ENCODE assay signal across 12 mouse cellular contexts in the genomic region with DNA sequence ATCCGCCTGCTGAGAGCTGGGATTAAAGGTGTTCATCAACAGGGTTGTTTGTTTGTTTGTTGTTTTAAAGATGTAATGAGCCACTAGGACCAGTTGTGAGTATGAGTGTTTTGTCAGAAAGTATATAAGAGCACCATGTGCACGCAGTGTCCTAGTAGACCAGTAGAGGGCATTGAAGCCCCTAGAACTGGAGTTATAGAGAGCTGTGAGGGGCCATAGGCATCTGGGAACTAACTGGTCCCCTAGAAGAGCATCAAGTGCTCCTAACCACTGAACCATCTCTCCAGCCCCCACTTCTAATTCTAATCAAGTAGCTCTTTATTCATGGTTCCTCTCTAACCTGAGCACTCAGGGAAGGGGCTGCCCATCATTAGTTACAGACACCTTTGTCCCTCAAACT. TPM values are rescaled to one million over a fixed set of nuclear protein-coding genes. Genes with fewer than 3 reads are reported as not detected.
DNase-seq lines count a peak whose midpoint lies in the region; ATAC-seq and TF ChIP-seq lines count a peak whose summit lies in the region.
"Had no signal": no experiment of that assay in that cellular context is flagged by ENCODE, and none has a peak within 500 bp of the region (broad histone marks: within the 10 kb centered on the region; RNA-seq: fewer than 3 reads in every experiment).

No protein-coding gene starts in this region.

- H3K9me3 ChIP-seq in hindbrain, embryonic 11.5 days (ENCODE audit: control insufficient read depth, low read length), result no peaks in the 10 kb centered on the region
- no peaks in the 10 kb centered on the region for H3K9me3 ChIP-seq in hindbrain, embryonic 16.5 days (ENCODE audit: control insufficient read depth, low read length)
- no peaks in the 10 kb centered on the region for H3K9me3 ChIP-seq in MEL (replicated peaks; ENCODE audit: insufficient read depth, low read length)
- H3K9me3 ChIP-seq: embryonic facial prominence, embryonic 12.5 days; heart, embryonic 15.5 days; midbrain, embryonic 10.5 days had no signal

- peak; percentile 54 for DNase-seq in hindbrain, embryonic 11.5 days (ENCODE audit: low spot score)
- DNase-seq in 3T3-L1 (ENCODE audit: low read depth, low spot score), result peak; percentile 66
- DNase-seq in MEL (ENCODE audit: low read depth, low spot score), result peak; percentile 64
- DNase-seq in induced T-regulatory cell, adult 2 months (ENCODE audit: low read depth), result peak; percentile 73
- DNase-seq in urinary bladder, adult 18-20 months (ENCODE audit: low spot score in 2 of 2), result no peak
- no peak for DNase-seq in frontal cortex, postnatal 14 days (ENCODE audit: low spot score in 2 of 2)
- DNase-seq in cerebellum, postnatal 4 days (ENCODE audit: low spot score in 2 of 2), result no peak
- DNase-seq: layer of hippocampus, adult 9-11 months had no signal

- 80% methylated on average over 2 of the region's 2 CpGs for WGBS in hindbrain, embryonic 11.5 days
- 76% methylated on average over 2 of the region's 2 CpGs for WGBS in hindbrain, embryonic 16.5 days

- no peaks in the 10 kb centered on the region for H3K79me2 ChIP-seq in MEL (ENCODE audit: control insufficient read depth, insufficient read depth, low read length, poor library complexity)

- no peak for ATAC-seq in hindbrain, embryonic 11.5 days (ENCODE audit: low FRiP score)
- ATAC-seq in hindbrain, embryonic 16.5 days, result no peak

- H3K4me3 ChIP-seq in hindbrain, embryonic 11.5 days (ENCODE audit: low read depth, low read length), result no peak overlapping the region
- no peak overlapping the region for H3K4me3 ChIP-seq in hindbrain, embryonic 16.5 days (ENCODE audit: low read length)
- no peak overlapping the region for H3K4me3 ChIP-seq in MEL (ENCODE audit: control insufficient read depth in 1 of 2, insufficient read depth in 1 of 2, low read depth in 2 of 2, low read length in 2 of 2)
- H3K4me3 ChIP-seq: embryonic facial prominence, embryonic 12.5 days; heart, embryonic 15.5 days; midbrain, embryonic 10.5 days had no signal

- peaks cover 3% of the 10 kb centered on the region; the same call in 1 of the 2 replicates for H3K36me3 ChIP-seq in hindbrain, embryonic 11.5 days (ENCODE audit: control insufficient read depth, insufficient read depth, low read length)
- H3K36me3 ChIP-seq in hindbrain, embryonic 16.5 days (ENCODE audit: control insufficient read depth, insufficient read depth, low read length), result peaks cover 17% of the 10 kb centered on the region
- peaks cover 0 to 2% of the 10 kb centered on the region in 2 experiments; a peak in 2 of 4 replicates for H3K36me3 ChIP-seq in MEL (ENCODE audit: control insufficient read depth in 1 of 2, insufficient read depth in 2 of 2, low read length in 2 of 2)

- no peak overlapping the region for H3K4me2 ChIP-seq in hindbrain, embryonic 11.5 days (replicated peaks; ENCODE audit: low read depth, low read length)
- no peak overlapping the region for H3K4me2 ChIP-seq in hindbrain, embryonic 16.5 days (ENCODE audit: low read length)
- H3K4me2 ChIP-seq: embryonic facial prominence, embryonic 12.5 days; heart, embryonic 15.5 days had no signal

- peak; percentile 40 to 75 (median 69) for TF ChIP-seq CTCF in MEL (IDR thresholded peaks at IDR 0.05 in 2 of 3, conservative IDR thresholded peaks at IDR 0.05 in 1 of 3; ENCODE audit: control insufficient read depth in 1 of 3, insufficient read depth in 1 of 3, low read depth in 2 of 3, low read length in 3 of 3, poor library complexity in 1 of 3, severe bottlenecking in 1 of 3)

- TF ChIP-seq POLR2A in MEL (IDR thresholded peaks at IDR 0.05; ENCODE audit: control insufficient read depth in 1 of 2, insufficient read depth in 1 of 2, low read depth in 1 of 2, low read length in 2 of 2, poor library complexity in 1 of 2), result no peak

- H3K4me1 ChIP-seq in hindbrain, embryonic 11.5 days (replicated peaks; ENCODE audit: control insufficient read depth, insufficient read depth, low read length), result peaks cover 3% of the 10 kb centered on the region; the same call in 1 of the 2 replicates
- H3K4me1 ChIP-seq in hindbrain, embryonic 16.5 days (ENCODE audit: control insufficient read depth, insufficient read depth, low read depth, low read length), result no peaks in the 10 kb centered on the region; the same call in 1 of the 2 replicates
- no peaks in the 10 kb centered on the region for H3K4me1 ChIP-seq in MEL (ENCODE audit: control insufficient read depth in 1 of 2, insufficient read depth in 2 of 2, low read length in 2 of 2)
- H3K4me1 ChIP-seq: embryonic facial prominence, embryonic 12.5 days had no signal

- no peak overlapping the region for H3K9ac ChIP-seq in hindbrain, embryonic 11.5 days (ENCODE audit: low read depth, low read length)
- H3K9ac ChIP-seq in hindbrain, embryonic 16.5 days (ENCODE audit: low read depth, low read length), result no peak overlapping the region
- H3K9ac ChIP-seq in MEL (ENCODE audit: control insufficient read depth, low read depth, low read length, poor library complexity, severe bottlenecking), result no peak overlapping the region
- H3K9ac ChIP-seq: embryonic facial prominence, embryonic 12.5 days; heart, embryonic 15.5 days had no signal

- no peak overlapping the region for H3K27ac ChIP-seq in hindbrain, embryonic 11.5 days (ENCODE audit: low read depth, low read length)
- no peak overlapping the region for H3K27ac ChIP-seq in hindbrain, embryonic 16.5 days (ENCODE audit: low read depth, low read length)
- H3K27ac ChIP-seq in MEL (ENCODE audit: control insufficient read depth, low read depth, low read length), result no peak overlapping the region
- H3K27ac ChIP-seq: embryonic facial prominence, embryonic 12.5 days; heart, embryonic 15.5 days; midbrain, embryonic 10.5 days had no signal

- TF ChIP-seq RAD21 in MEL (IDR thresholded peaks at IDR 0.05; ENCODE audit: low read depth, low read length), result peak; percentile 69

- no peaks in the 10 kb centered on the region for H3K27me3 ChIP-seq in hindbrain, embryonic 11.5 days (ENCODE audit: control insufficient read depth, insufficient read depth, low read length)
- H3K27me3 ChIP-seq in hindbrain, embryonic 16.5 days (replicated peaks; ENCODE audit: control insufficient read depth, insufficient read depth, low read length), result no peaks in the 10 kb centered on the region
- no peaks in the 10 kb centered on the region for H3K27me3 ChIP-seq in MEL (ENCODE audit: control insufficient read depth in 1 of 2, insufficient read depth in 2 of 2, low read length in 2 of 2)
- H3K27me3 ChIP-seq: embryonic facial prominence, embryonic 12.5 days; heart, embryonic 15.5 days had no signal

- no peak for TF ChIP-seq EP300 in MEL (IDR thresholded peaks at IDR 0.05; ENCODE audit: low read depth in 1 of 2, low read length in 2 of 2)

TF ChIP-seq in MEL, 35 proteins besides CTCF, POLR2A, EP300 and RAD21:
- TF ChIP-seq SIN3A (IDR thresholded peaks at IDR 0.05; ENCODE audit: low read length), result no peak
- peak; percentile 71 for TF ChIP-seq MYC (IDR thresholded peaks at IDR 0.05; ENCODE audit: low read depth, low read length)
- TF ChIP-seq MYB (IDR thresholded peaks at IDR 0.05; ENCODE audit: low read depth, low read length), result no peak
- peak; percentile 50 for TF ChIP-seq SMC3 (IDR thresholded peaks at IDR 0.05; ENCODE audit: low read depth, low read length)
- TF ChIP-seq BHLHE40 (IDR thresholded peaks at IDR 0.05; ENCODE audit: borderline replicate concordance, low read depth, low read length), result no peak
- no peak for TF ChIP-seq GABPA (IDR thresholded peaks at IDR 0.05; ENCODE audit: low read depth, low read length)
- TF ChIP-seq ZNF384 (IDR thresholded peaks at IDR 0.05; ENCODE audit: low read depth, low read length), result no peak
- TF ChIP-seq USF2 (IDR thresholded peaks at IDR 0.05; ENCODE audit: borderline replicate concordance in 1 of 2, insufficient read depth in 1 of 2, low read depth in 1 of 2, low read length in 2 of 2), result no peak
- TF ChIP-seq NELFE (IDR thresholded peaks at IDR 0.05; ENCODE audit: low read depth, low read length), result no peak
- TF ChIP-seq TBP (IDR thresholded peaks at IDR 0.05; ENCODE audit: low read depth, low read length), result no peak
- TF ChIP-seq ZC3H11A (IDR thresholded peaks at IDR 0.05; ENCODE audit: low read depth, low read length), result peak; percentile 34; the same call in 1 of the 2 replicates
- TF ChIP-seq TAL1 (IDR thresholded peaks at IDR 0.05; ENCODE audit: low read length), result no peak
- TF ChIP-seq UBTF (IDR thresholded peaks at IDR 0.05; ENCODE audit: borderline replicate concordance, insufficient read depth, low read depth, low read length), result no peak
- TF ChIP-seq ZKSCAN1 (IDR thresholded peaks at IDR 0.05; ENCODE audit: low read depth, low read length), result no peak

RNA-seq across cellular contexts. Expression of a gene that starts 13.9 kb away (rescaled TPM):
- polyA plus RNA-seq in hindbrain, embryonic 11.5 days (2014; fragmentation: Nextera tagmentation; extraction: Ambion mirVana), result 79.4 and 89.2 TPM in 2 replicates
- polyA plus RNA-seq in hindbrain, embryonic 16.5 days (2015; fragmentation: Nextera tagmentation; extraction: Ambion mirVana), result 57.6 and 59.6 TPM in 2 replicates
- 45.2 and 48.9 TPM in 2 replicates for total RNA-seq in MEL (2012; rRNA removed)
- 10 to 100 TPM in 1 of 2 experiments, not detected in 1; 63.1 TPM for polyA plus RNA-seq in MEL (2012; ENCODE audit: insufficient read depth in 1 of 2, insufficient read length in 2 of 2, low read depth in 1 of 2, low replicate concordance in 2 of 2, missing spikeins in 1 of 2)

RNA-seq across cellular contexts. Expression of a gene that starts 14.0 kb away (rescaled TPM):
- polyA plus RNA-seq in hindbrain, embryonic 11.5 days (2014; fragmentation: Nextera tagmentation; extraction: Ambion mirVana), result 151 and 164 TPM in 2 replicates
- polyA plus RNA-seq in hindbrain, embryonic 16.5 days (2015; fragmentation: Nextera tagmentation; extraction: Ambion mirVana), result 140 and 142 TPM in 2 replicates
- total RNA-seq in MEL (2012; rRNA removed), result 60.4 and 70.6 TPM in 2 replicates
- 10 to 100 TPM in 1 of 2 experiments, not detected in 1; 71.1 TPM for polyA plus RNA-seq in MEL (2012; ENCODE audit: insufficient read depth in 1 of 2, insufficient read length in 2 of 2, low read depth in 1 of 2, low replicate concordance in 2 of 2, missing spikeins in 1 of 2)

Comparison
In these comparisons a context has a peak if more than half of its experiments do, and no peak if none do; other contexts are left out.
1. DNase-seq: peak in hindbrain, embryonic 11.5 days (single experiment), 3T3-L1 (single experiment), MEL (single experiment) and induced T-regulatory cell, adult 2 months (single experiment); none in urinary bladder, adult 18-20 months (0 of 2), frontal cortex, postnatal 14 days (0 of 2) and cerebellum, postnatal 4 days (0 of 2).